In the genomic region with DNA sequence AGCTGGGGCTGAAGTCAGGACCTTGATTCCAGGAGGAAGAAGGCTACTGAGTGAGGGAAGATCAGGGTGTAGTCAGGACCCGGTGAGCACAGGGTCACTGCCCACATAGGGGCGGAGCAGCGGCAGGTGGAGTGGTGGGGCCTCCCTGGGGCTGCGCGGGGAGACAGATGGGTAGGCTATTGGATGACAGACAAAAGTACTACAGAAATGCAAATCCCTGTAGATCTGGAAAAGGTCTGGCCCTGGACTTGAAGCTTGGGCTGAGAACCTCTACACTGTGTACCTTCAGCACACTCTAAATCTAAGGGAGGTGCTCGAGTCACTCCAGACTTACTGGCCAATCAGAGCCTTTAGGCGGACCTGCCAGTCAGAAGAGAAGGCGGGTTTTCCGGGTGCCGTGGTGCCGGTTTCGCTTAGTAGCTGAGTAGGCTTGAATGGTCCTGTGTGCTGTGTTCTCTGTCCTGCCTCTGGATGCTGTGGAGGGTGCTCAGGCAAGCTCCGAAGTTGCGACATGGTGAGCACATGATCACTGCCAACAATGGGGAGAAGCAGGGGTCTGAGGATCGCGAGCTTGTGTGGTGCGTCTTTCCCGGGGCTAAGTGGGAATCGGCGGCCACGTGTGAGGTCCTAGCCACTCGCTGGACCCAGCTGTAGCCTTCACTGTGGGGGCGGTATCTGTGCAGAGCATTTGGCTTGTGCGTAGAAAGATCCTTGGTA, we compare ENCODE assay signal across 8 mouse cellular contexts. TPM values are rescaled to one million over a fixed set of nuclear protein-coding genes. Genes with fewer than 3 reads are reported as not detected.
DNase-seq lines count a peak whose midpoint lies in the region; ATAC-seq and TF ChIP-seq lines count a peak whose summit lies in the region.
"Not testable (repeated sequence)": the region's sequence is repeated elsewhere in the genome, so short reads cannot be mapped to it uniquely, and the experiment has no call there.

No protein-coding gene starts in this region.

- ATAC-seq in erythroblast, adult 5-6 weeks (replicated peaks; ENCODE audit: low FRiP score, poor library complexity, severe bottlenecking), result peak; percentile 98
- ATAC-seq in heart, embryonic 11.5 days (replicated peaks; ENCODE audit: insufficient number of reproducible peaks, low FRiP score, low TSS enrichment), result peak; percentile 94
- peak; percentile 98 for ATAC-seq in kidney, embryonic 16.5 days (ENCODE audit: low FRiP score, low TSS enrichment)

- peak overlapping the region; percentile 77 for H3ac ChIP-seq in C2C12 (ENCODE audit: control insufficient read depth, insufficient read length, low read depth)

- DNase-seq in brain, adult 2 months (ENCODE audit: low read depth, low spot score), result peak; percentile 76
- peak; percentile 78 for DNase-seq in liver
- peak; percentile 23 to 47 for DNase-seq in monocyte, adult 2 months (ENCODE audit: low read depth in 1 of 2, low spot score in 2 of 2)
- DNase-seq in spleen, postnatal 36 days (ENCODE audit: low spot score in 2 of 2), result peak; percentile 73 to 78

- H3K79me2 ChIP-seq in C2C12 (ENCODE audit: control insufficient read depth, insufficient read depth), result not testable (repeated sequence)

- H3K4me3 ChIP-seq in C2C12 (ENCODE audit: insufficient read depth, poor library complexity, severe bottlenecking), result peak overlapping the region; percentile 49
- peak overlapping the region; percentile 59 for H3K4me3 ChIP-seq in heart, embryonic 11.5 days (ENCODE audit: low read depth, low read length)
- peak overlapping the region; percentile 61 for H3K4me3 ChIP-seq in kidney, embryonic 16.5 days (ENCODE audit: low read length)

- H3K36me3 ChIP-seq in C2C12 (ENCODE audit: control insufficient read depth, insufficient read depth); heart, embryonic 11.5 days (ENCODE audit: control insufficient read depth, insufficient read depth, low read length): not testable (repeated sequence)
- H3K36me3 ChIP-seq in kidney, embryonic 16.5 days (ENCODE audit: insufficient read depth, low read length), result peaks cover 14% of the 10 kb centered on the region

- not testable (repeated sequence) for H3K27me3 ChIP-seq in C2C12 (ENCODE audit: control insufficient read depth, insufficient read depth, insufficient read length); heart, embryonic 11.5 days (ENCODE audit: control insufficient read depth, insufficient read depth, low read length); kidney, embryonic 16.5 days (ENCODE audit: insufficient read depth, low read length)

- not testable (repeated sequence) for H3K4me1 ChIP-seq in heart, embryonic 11.5 days (ENCODE audit: control insufficient read depth, insufficient read depth, low read length); kidney, embryonic 16.5 days (ENCODE audit: insufficient read depth, low read length)

- not testable (repeated sequence) for H3K27ac ChIP-seq in heart, embryonic 11.5 days (ENCODE audit: low read depth, low read length); kidney, embryonic 16.5 days (ENCODE audit: low read length)

- WGBS in heart, embryonic 11.5 days (ENCODE audit: insufficient replicate concordance), result 2% methylated on average over 23 of the region's 24 CpGs
- 0% methylated on average over 23 of the region's 24 CpGs for WGBS in kidney, embryonic 16.5 days

- peak overlapping the region; percentile 69 for H3K4me2 ChIP-seq in heart, embryonic 11.5 days
- peak overlapping the region; percentile 62 for H3K4me2 ChIP-seq in kidney, embryonic 16.5 days (replicated peaks; ENCODE audit: low read depth, low read length)

- H3K9me3 ChIP-seq in heart, embryonic 11.5 days (replicated peaks; ENCODE audit: control insufficient read depth, low read length), result not testable (repeated sequence)
- peaks cover 12% of the 10 kb centered on the region for H3K9me3 ChIP-seq in kidney, embryonic 16.5 days (ENCODE audit: low read length)

- peak overlapping the region; percentile 73 for H3K9ac ChIP-seq in heart, embryonic 11.5 days (ENCODE audit: low read depth, low read length)
- peak overlapping the region; percentile 62 for H3K9ac ChIP-seq in kidney, embryonic 16.5 days (replicated peaks; ENCODE audit: low read length)

- H3K79me3 ChIP-seq in C2C12 (ENCODE audit: low read depth), result not testable (repeated sequence)

- TF ChIP-seq CTCF in C2C12 (IDR thresholded peaks at IDR 0.05; ENCODE audit: control insufficient read depth, insufficient read depth, insufficient read length), result not testable (repeated sequence)

TF ChIP-seq in C2C12, 6 proteins besides CTCF, POLR2A, EP300 and RAD21:
- TF ChIP-seq USF1 (IDR thresholded peaks at IDR 0.05; ENCODE audit: low read depth), result peak; percentile 55

RNA-seq across cellular contexts. Expression of a gene that starts 29.2 kb away (rescaled TPM):
- 6.7 TPM for polyA plus RNA-seq in C2C12 (2012; fragmentation: generic; extraction: Trizol)
- 1.9 and 2.5 TPM in 2 replicates for total RNA-seq in erythroblast, adult 5-6 weeks (2015; ENCODE audit: low replicate concordance)
- total RNA-seq in erythroblast, adult 5-6 weeks (2017; ENCODE audit: low replicate concordance), result 4.2 and 7.9 TPM in 2 replicates
- 18.5 and 18.8 TPM in 2 replicates for polyA plus RNA-seq in heart, embryonic 11.5 days (2014; fragmentation: Nextera tagmentation; extraction: Ambion mirVana)
- polyA plus RNA-seq in kidney, embryonic 16.5 days (2015; fragmentation: Nextera tagmentation; extraction: Ambion mirVana), result 26.7 and 28.5 TPM in 2 replicates
